Mouse (Mus musculus): Measurements from ENCODE around the gene Csnk2a1.
"Not testable (repeated sequence)": the region's sequence is repeated elsewhere in the genome, so short reads cannot be mapped to it uniquely, and the experiment has no call there.

Gene Csnk2a1

DNA sequence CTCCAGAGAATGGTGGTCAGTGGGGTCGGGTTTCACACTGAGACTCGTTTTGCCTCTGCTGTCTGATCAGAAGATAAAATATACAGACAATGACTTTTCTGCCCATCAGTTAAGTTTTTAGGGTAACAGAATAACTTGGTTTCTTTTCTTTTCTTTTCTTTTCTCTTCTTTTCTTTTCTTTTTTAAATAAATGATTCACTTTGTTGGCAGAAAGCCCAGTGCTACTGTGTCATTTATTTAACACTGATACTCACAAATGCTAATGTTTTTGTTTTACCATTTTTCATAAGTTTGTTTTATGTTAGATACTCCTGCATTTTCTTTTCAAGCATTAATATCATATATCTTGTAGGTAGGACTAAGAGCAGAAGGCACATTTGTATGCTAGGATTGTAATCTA, 13.9 kb downstream of the Csnk2a1 start:
- DNase-seq, result no peak

DNA sequence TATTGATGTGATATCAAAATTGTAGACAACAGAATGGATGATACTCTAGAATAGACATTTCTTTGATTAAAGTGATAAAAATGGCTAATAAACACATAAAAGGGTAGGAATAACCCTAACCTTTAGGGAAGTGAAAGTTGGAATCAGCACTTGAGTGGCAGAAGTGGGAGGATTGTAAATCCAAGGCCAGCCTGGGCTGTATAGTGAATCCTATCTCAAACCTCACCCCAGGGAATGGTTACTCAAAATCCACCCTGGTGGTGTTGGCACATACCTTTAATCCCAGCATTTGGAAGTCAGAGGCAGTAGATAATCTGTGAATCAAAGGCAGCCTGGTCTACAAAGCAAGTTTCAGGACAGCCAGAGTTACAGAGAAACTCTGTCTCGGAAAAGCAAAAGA, 20.6 kb downstream of the Csnk2a1 start:
- no peak for DNase-seq

DNA sequence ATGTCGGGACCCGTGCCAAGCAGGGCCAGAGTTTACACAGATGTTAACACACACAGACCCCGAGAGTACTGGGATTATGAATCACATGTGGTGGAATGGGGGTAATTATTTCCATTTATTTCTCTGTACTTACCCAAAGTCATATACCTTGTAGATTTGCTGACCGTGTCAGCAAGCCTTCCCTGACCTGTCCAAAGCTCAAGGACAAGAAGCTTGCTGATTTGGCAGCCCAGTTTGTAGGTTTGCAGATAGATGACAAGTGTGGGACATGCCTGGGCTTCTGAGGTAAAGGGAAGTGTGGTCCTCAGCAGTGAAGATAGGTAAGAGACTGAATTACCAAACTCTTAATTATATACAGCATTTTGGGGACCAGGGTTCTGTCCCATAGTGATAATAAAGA, 23.9 kb downstream of the Csnk2a1 start:
- no peak for DNase-seq

DNA sequence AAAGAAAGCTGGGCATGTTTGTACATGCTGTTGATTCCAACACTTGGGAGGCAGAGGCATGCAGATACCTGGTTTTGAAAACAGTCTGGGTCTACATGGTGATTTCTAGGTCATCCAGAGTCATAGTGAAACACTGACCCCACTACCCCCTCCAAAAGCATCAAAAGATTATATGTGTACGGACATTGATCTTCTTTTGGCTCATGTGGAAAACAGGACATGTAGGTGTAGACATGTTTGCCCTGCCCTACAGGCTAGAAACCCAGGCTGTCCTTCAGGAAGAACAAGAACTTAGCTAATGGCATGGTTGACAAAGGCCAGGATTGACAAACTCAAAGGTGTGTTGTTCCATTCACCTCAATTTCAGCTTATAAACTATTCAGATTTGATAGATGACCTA, 33.1 kb downstream of the Csnk2a1 start:
- no peak for DNase-seq

DNA sequence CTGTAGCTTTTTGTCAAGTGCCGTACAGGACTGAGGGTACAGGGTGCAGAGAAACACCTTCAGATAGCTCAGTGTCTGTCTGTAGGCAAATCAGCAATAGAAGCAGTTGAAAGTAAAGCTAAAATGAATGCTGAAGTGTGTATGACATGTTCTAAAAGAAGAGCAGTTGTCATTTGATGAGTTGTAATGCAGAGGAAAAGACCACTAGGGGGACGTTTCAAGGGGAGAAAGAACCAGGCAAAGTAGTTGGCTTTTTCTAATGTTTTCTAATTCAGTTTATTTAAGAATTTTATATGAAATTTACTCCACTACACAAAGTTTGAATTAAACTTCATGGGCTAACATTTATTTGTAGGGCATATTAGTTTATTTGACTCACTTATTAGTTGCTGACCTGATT, 47.0 kb downstream of the Csnk2a1 start:
- no peak for DNase-seq

DNA sequence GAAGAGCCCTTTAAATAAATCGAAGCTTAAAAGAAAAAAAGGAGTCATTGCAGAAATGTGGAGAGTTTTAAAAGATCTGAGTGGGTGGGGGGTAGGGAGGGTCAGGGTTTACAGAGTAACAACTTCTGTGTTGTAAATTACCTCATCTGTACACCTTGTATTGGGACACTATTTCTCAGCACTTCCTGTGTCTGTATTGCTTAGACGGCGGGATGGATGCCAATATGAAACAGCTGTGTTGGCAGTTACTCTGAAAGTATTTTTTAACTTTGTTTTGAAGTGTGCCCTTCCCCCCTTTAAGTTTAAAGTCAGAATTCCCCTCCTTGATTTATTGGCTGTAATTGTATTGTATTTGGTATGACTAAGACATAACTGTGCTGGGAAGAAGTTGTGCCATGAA, 54.8 kb downstream of the Csnk2a1 start:
- no peak for DNase-seq

DNA sequence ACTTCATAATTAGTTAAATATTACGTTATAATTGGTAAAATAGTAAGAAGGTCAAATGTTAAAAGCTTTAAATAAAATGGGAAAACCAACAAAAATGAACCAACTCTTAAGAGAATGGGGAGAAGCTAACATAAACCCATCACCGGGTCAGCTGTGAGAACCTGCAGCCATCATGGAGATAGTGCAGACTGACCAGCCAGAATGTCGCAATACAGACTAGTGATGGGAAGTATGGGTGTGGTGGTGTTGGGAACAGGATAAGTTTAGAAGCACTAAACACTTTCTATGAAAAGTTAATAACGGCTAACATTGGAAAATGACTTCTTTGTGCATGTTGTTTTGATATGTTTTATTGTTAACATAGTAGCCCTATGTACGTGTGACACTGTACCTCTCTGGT, 60.9 kb downstream of the Csnk2a1 start:
- DNase-seq, result no peak

DNA sequence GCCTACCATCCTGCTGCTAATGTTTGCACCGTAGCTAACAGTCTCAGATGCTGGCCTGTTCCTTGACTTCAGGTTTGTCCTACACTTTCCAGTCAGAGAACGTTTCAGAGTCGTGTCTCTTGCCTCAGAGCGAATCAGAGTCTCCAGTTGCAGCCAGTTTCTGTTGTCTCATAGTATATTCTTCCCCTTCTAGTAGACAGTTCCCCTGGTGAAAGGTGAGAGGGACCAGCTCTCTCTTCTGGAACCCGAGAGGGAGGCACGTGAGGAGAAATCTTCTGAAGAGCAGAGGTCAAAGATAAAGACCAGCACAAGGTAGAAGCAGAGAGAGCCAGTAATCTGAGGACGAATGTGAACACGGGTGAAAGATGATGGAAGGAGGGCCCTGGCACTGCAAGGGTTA, 61.4 kb downstream of the Csnk2a1 start:
- DNase-seq, result no peak

DNA sequence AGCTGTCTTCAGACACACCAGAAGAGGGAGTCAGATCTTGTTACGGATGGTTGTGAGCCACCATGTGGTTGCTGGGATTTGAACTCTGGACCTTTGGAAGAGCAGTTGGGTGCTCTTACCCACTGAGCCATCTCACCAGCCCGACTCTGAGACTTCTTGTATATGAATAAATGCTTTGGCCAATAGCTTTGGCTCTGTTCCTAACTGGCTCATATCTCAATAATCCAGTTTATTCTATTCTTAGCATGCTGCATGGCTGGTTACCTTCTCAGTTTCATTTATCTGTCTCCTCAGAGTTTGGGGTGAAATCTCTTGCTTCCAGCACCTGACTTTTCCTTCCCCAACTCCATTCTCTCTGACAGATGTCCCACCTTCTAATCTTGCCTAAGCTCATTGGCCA, 63.0 kb downstream of the Csnk2a1 start:
- not testable (repeated sequence) for DNase-seq

DNA sequence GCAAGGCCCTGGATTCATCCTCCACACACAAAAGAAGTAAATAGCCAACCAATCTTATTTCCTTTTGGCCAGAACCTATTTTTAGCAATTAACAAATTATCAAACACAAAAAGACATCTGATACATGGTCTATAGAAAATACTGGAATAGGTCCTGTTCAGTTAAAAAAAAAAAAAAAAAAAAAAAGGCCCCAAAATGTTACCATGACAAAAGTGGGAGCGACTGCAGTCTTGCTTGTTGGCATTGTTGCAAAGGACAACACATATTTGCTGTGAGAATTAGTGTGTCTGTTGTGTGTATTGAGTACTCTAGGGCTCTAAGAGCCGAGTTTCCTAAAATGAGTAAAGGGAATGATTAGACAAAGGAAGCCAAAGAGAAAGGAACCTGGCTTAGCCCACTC, 65.8 kb downstream of the Csnk2a1 start:
- no peak for DNase-seq

DNA sequence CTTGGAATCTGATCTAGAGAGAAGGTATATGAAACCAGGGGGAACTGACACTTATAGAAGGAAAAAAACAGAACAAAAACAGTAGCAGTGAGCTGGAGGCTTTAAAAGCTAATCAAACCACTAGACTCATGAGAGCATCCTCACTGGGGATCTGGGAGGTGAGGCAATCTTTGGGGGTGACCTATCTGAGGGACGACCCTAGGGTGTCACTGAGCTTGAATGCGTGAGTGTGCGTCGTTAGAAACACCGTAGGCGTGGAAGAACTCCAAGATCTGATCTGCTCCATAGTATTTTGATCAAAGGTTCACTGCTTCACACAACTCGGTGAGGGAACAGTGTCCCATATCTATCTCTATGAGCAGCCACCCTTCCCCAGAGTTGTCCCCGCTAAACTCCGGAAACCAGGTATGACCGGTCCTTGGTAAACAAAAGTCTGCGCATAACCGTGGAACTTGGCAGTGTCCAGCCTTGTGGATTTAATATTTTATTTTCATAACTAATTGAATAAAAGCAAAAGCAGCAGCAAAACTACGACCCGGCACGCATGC, 66.6 kb downstream of the Csnk2a1 start:
- no peak for DNase-seq

DNA sequence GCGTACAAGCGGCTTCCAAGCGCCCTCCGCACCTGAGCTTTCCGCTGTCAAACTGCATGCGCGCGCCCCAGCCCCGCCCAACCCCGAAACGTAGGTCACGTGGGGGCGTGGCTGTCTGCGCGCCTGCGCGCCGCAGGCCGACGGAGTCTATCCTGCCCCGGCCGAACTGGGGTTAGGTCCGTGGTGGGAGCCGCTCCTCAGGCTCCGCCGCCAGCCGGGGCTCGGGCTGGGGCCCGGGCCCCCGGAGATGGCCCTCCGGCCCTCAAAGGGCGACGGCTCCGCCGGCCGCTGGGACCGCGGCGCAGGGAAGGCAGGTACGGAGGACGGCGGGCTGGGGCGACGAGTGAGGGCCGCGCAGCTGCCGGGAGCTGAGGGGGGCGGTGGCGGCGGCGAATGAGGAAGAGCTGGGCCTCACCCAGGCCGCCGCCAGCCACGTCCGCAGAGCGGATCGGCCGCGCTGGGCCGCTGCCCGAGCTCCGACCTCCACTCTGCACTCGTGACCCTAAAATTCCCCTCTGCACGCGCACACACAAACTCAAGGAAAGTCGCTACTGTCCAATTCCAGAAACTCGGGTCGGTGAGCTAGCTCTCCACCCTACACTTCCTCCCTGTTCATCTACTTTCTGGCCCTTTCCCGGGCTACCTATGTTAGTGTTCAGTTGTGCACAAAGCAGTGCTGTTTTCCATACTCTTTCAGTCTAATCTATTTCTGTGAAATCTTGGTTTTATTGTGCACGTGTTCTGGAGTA, 67.3 kb downstream of the Csnk2a1 start, which contains the start of gene Tbc1d20:
Gene Tbc1d20 (plus strand): TSS at position 102 of the 749 bp plus-strand sequence.
- peak; percentile 92 to 95 for DNase-seq

DNA sequence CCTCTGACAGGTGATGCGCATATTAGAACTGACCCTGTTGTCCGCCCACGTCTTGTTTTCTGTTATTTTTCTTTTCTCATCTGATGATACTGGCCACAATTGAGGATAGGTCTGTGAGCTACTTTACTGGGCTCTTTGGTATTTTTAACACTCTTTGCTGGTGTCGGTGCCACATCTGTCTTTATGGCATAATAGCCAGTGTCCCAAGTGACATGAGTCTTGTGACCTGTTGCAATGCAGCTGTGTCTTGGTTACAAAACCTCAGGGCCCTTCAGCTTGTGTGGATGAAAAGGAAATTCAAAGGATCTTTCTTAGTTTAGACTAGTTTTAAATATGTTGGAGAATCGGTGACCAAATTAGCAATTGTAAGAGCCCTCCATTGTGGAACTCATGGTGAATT, 67.9 kb downstream of the Csnk2a1 start:
- no peak for DNase-seq

DNA sequence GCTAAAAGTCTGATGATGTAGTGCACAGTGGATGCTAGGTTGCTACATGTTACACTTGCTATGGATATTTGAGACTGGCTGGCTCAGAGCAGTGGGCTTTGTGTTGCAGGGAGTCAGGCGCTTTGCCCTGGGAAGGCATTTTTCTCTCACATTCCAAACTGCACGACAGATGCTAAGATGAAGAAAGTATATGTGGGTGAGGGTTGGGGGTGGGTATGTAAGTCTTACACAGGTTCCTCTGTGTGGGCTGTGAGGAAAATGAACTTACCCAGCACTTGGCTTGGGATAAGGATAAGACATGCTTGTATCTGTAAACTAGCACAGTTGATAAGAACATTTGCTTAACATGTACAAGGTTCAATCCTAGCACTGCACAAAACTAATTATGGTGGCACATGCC, 76.2 kb downstream of the Csnk2a1 start:
- DNase-seq, result no peak

DNA sequence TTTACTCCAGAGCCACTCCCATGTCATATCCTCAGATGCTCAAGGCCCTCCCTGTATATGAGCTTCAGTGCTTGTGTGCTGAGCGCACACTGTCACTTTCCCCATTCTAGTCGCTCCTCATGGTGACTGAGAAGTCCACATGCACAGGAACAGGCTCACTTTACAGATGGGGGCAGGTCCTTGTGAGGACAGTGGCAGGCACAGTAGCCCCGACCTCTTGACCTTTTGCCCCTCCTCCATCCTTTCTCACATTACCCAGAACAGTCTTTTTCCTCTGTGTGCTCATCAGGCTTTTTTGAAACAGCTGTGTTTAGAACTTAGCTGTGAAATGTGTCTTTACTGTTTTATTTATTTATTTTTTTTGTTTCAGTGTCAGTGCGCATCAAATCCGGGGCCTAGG, 77.1 kb downstream of the Csnk2a1 start:
- DNase-seq, result no peak

DNA sequence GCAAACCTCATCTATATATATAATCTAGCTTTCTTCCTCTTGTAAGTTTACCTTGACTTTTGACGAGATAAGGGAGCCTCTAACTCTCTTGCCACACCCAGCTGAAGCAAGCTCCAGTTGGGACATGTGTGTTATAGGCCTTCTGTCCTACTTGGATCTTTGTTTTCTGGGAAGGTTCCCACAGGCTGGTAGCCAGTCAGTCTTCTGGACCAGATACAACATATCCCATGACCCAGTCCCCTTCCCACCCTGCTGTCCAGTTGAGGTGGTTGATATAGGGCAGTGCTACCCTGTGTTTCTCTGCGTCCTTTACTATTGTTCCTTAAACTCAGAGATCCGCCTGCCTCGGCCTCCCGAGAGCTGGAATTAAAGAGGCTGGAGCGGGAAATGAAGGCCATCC, 78.8 kb downstream of the Csnk2a1 start:
- no peak for DNase-seq

DNA sequence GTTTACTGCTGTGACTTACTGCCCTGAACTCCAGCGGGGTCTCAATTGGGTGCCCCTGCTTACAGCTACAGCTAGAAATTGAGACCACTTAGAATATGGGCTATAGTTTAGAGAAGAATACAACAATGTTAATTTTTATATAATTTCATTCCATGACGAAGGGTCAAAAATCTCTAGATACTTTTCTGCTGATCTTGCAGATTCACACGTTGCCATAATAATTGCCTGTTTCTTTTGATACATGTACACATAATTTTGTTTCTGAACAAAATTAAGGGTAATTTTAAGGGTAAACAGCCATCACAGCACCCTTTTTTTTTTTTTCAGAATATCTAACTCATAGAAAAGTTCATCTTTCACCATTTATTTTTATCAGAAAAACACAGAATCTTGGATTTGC, 80.5 kb downstream of the Csnk2a1 start:
- no peak for DNase-seq

DNA sequence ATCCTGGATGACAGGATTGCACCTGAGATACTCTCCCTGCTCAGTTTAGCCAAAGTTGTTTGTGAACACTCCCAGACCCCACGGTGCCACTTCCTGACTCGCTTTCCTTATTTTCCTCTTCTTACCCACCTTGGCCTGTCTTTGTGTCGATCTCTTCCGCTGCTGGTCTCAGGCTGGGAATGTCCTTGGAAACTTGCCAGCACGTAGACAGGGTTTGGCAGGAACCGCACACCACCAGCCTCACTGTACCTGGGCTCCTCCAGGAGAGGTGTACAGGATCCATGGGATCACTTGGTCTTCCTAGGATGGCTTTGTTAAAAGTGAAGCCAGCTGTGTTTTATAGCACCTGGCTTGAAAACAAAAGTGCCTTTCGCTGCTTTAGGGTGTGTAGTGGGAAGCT, 86.4 kb downstream of the Csnk2a1 start:
- no peak for DNase-seq

DNA sequence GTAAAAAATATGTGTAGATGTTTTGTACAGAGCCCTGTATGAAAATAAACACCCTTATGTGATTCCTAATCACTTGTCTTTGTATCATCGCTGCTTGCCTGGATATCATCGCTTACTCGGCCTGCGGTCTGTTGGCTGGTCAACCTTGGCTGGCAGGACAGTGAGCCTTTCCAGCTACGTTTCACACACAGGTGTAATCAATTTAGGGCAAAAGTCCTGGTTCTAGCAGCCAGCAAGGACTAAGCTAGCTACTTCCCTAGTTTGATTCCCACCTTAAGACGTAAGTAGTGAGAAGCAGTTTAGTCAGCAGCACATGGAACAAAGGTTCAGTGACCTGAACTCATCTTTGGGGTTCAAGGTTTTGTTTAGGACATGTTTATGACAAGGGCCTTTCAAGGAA, 87.3 kb downstream of the Csnk2a1 start:
- no peak for DNase-seq

DNA sequence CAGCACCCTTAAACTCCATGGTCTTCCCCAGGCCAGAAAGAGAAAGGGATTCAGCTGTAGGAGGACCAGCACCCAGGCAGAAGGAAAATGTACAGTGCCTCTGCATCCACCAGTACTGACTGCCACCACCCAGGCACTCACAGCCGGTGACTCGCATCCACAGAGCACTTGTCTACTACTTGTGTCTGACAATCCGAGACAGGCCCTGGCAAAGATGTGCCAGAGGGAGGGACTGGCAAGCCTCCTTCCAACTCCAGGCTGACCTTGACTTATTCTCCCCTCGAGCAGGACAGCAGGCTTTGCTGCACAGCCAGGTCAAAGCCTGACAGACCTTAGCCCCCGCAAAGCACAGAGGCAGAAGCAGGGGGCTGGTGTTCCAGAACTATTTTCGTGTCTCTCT, 90.4 kb downstream of the Csnk2a1 start:
- DNase-seq, result no peak

DNA sequence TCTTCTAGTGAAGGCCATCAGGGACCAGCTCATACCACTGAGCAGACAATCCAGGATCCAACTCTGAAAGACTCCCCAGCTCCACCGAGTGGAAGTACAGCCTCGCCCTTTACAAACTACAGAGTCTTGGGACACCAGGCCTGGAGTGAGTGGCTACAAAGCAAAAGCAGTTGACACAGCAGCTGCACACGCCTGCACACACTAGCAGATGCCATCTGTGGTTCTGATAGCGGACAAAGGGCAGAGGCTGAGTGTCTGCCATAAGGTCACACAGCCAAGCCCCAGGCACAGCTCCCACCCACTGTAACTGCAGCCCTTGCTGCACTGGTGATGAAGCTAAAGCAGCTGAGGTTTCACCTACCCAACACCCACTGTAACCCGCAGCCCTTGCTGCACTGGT, 94.9 kb downstream of the Csnk2a1 start:
- no peak for DNase-seq

DNA sequence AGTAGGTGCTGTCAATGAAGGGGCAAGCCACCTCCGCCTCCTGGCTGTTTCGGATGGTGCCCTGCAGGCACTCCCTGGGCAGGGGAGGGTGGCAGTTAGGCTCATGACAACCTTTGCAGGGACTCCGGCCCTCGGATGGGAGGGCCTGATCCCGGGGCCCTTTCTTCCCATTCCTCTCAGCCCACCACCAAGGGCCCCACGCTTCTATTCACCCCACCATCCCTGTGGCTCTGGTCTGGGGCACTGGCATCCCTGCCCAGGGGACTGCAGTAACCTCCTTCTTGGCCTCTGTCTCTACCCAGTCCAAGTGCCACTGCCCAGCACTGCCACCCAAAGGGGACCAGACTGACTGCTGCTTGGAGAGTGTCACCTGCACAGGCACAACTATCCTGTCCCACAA, 95.6 kb downstream of the Csnk2a1 start:
- DNase-seq, result no peak

DNA sequence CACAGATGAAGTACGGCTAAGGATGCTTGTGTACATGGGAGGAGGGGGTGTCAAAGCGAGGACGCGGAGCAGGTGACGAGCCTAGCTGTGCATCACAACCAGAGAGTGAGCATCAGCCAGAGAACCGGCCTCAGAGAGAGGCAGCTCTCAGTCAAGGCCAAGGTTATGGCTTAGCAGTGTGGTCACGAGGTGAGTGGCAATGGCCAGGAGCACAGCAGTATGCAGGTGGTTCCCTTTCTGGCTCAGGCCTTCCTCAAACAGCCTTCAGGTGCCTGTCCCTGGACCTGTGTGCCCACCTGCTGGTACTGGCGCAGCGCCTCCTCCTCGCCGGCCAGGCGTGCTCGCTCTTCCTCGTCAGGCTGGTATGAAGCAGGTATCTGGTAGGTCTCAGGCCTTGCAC, 97.3 kb downstream of the Csnk2a1 start:
- no peak for DNase-seq

DNA sequence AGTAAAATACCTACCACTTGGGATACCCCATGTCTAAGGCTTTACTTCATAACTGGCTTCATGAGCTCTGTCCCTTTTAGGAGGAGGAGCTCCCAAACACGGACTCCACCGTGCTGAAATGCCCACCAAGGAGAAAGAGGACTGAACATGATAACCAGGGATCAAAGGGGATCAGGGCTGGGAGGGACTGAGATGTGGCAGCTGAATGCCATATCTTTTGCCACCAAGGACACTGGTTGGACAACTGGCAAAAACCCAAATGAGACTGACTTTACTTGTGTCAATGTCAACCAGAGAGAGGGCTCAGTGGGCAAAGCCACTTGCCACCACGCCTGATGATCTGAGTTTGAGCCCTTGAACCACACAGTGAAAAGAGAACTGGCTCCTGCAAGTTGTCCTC, 98.2 kb downstream of the Csnk2a1 start:
- DNase-seq, result no peak

DNA sequence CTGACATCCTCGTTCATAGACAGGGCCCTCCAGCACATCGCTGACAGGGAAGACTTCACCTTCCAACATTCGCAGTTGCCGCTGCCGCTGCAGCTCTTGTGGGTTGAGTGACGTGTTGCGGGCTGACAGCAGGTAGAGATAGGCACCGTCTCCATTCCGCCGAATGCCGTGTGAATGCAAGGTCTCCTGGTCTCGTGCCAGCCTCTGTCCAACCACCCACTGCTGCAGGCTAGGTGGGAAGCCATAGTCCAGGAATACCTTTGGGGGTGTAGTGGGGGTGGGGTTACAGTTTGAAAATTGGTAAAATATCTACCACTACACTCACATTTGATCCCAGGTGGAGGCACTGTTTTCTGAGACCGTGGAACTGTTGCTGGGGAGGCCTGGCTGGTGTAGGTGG, 99.5 kb downstream of the Csnk2a1 start:
- DNase-seq, result no peak

Measured in lung, postnatal 4 days (tissue).